Mouse (Mus musculus) A20 (cell line): ENCODE measurements around the gene Ano10.
"Not testable (repeated sequence)": the region's sequence is repeated elsewhere in the genome, so short reads cannot be mapped to it uniquely, and the experiment has no call there.

Source experiments
- DNase-seq: peaks from one replicate; pipeline ENCODE4 v3.0.0-alpha.2; 2011; ENCODE audit warnings: low read depth, low spot score

The Ano10 gene

GRCm38 (mm10) chr9:122294242-122294881 lies at the start of gene Ano10:
TSS of gene Ano10 (minus strand) at chr9:122294423.
- peak; percentile 100 for DNase-seq

GRCm38 (mm10) chr9:122343399-122343798 lies 49.2 kb upstream of the Ano10 start:
- no peak for DNase-seq

- DNase-seq = no peak
Measured at GRCm38 (mm10) chr9:122339972-122340371, 45.7 kb upstream of the Ano10 start.

- no peak for DNase-seq
Measured at GRCm38 (mm10) chr9:122337510-122337931, 43.3 kb upstream of the Ano10 start.

GRCm38 (mm10) chr9:122336677-122337076 lies 42.5 kb upstream of the Ano10 start:
- no peak for DNase-seq

- DNase-seq = no peak
Measured at GRCm38 (mm10) chr9:122328199-122328598, 34.0 kb upstream of the Ano10 start.

GRCm38 (mm10) chr9:122325996-122326395 lies 31.8 kb upstream of the Ano10 start:
- DNase-seq = no peak

- no peak for DNase-seq
Measured at GRCm38 (mm10) chr9:122322356-122322755, 28.1 kb upstream of the Ano10 start.

GRCm38 (mm10) chr9:122320626-122321025 lies 26.4 kb upstream of the Ano10 start:
- no peak for DNase-seq

GRCm38 (mm10) chr9:122316562-122316961 lies 22.3 kb upstream of the Ano10 start:
- no peak for DNase-seq

- no peak for DNase-seq
Measured at GRCm38 (mm10) chr9:122315501-122315900, 21.3 kb upstream of the Ano10 start.

- no peak for DNase-seq
Measured at GRCm38 (mm10) chr9:122314942-122315341, 20.7 kb upstream of the Ano10 start.

GRCm38 (mm10) chr9:122314386-122314785 lies 20.2 kb upstream of the Ano10 start:
- no peak for DNase-seq

GRCm38 (mm10) chr9:122313128-122313527 lies 18.9 kb upstream of the Ano10 start:
- not testable (repeated sequence) for DNase-seq

- DNase-seq = no peak
Measured at GRCm38 (mm10) chr9:122312296-122312990, 18.2 kb upstream of the Ano10 start.

- no peak for DNase-seq
Measured at GRCm38 (mm10) chr9:122311051-122311760, 17.0 kb upstream of the Ano10 start.

GRCm38 (mm10) chr9:122310613-122311049 lies 16.4 kb upstream of the Ano10 start:
- DNase-seq = peak; percentile 85

GRCm38 (mm10) chr9:122309013-122309980 lies 15.1 kb upstream of the Ano10 start:
- no peak for DNase-seq

GRCm38 (mm10) chr9:122305302-122305701 lies 11.1 kb upstream of the Ano10 start:
- no peak for DNase-seq

GRCm38 (mm10) chr9:122296169-122296568 lies 1.9 kb upstream of the Ano10 start:
- no peak for DNase-seq

GRCm38 (mm10) chr9:122295396-122295795 lies 1.2 kb upstream of the Ano10 start:
- DNase-seq = peak; percentile 51
